Mouse (Mus musculus) gastrocnemius, adult 8-10 months (tissue): ENCODE results near the gene Tead2. TPM values are rescaled to one million over a fixed set of nuclear protein-coding genes. Genes with fewer than 3 reads are reported as not detected.
"Not testable (repeated sequence)": the region's sequence is repeated elsewhere in the genome, so short reads cannot be mapped to it uniquely, and the experiment has no call there.

Experiments
- DNase-seq, 2 experiments: peaks; one replicate each; pipeline ENCODE4 v3.0.0; 2022; ENCODE audit warnings: low spot score in 2 of 2
- total RNA-seq, 4 experiments: library from RNA; stranded (reverse); gene quantifications; 2 replicates each; pipeline ENCODE4 v1.2.4; 2022

Tead2 gene
- total RNA-seq, 4 experiments from 2014 or later = 0.77 to 3.1 (median 1.7) TPM

GRCm38 (mm10) chr7:45228548-45228947 is 13.0 kb downstream of the Tead2 start:
- no peak for DNase-seq

GRCm38 (mm10) chr7:45229046-45229445 is 13.5 kb downstream of the Tead2 start:
- DNase-seq = no peak

- no peak for DNase-seq
These were observed 14.1 kb downstream of the Tead2 start for GRCm38 (mm10) chr7:45229459-45230203.

GRCm38 (mm10) chr7:45231192-45231591 is 15.6 kb downstream of the Tead2 start:
- DNase-seq = no peak

GRCm38 (mm10) chr7:45231941-45232340 is 16.4 kb downstream of the Tead2 start:
- DNase-seq = no peak

- no peak for DNase-seq
These were observed 17.3 kb downstream of the Tead2 start for GRCm38 (mm10) chr7:45232716-45233465.

- DNase-seq = no peak
These were observed 18.2 kb downstream of the Tead2 start for GRCm38 (mm10) chr7:45233580-45234332.

GRCm38 (mm10) chr7:45234333-45234841 is 18.8 kb downstream of the Tead2 start:
- no peak for DNase-seq

GRCm38 (mm10) chr7:45234922-45235571 is 19.5 kb downstream of the Tead2 start:
- no peak for DNase-seq

GRCm38 (mm10) chr7:45235656-45236180 is 20.2 kb downstream of the Tead2 start:
- no peak for DNase-seq

GRCm38 (mm10) chr7:45237747-45238699 is 22.5 kb downstream of the Tead2 start:
- no peak for DNase-seq

GRCm38 (mm10) chr7:45238723-45239496 is 23.4 kb downstream of the Tead2 start, which contains the start of gene Cd37:
Cd37 (minus strand) TSS chr7:45239115.
- no peak for DNase-seq

GRCm38 (mm10) chr7:45240109-45240508 is 24.6 kb downstream of the Tead2 start:
- DNase-seq = no peak

- DNase-seq = no peak
These were observed 25.3 kb downstream of the Tead2 start, which contains the start of gene Slc6a16 for GRCm38 (mm10) chr7:45240633-45241388. Slc6a16 (plus strand) TSS chr7:45241085.

GRCm38 (mm10) chr7:45241389-45241749 is 25.8 kb downstream of the Tead2 start:
- no peak for DNase-seq

- DNase-seq = no peak
These were observed 32.1 kb downstream of the Tead2 start for GRCm38 (mm10) chr7:45247666-45248065.

- no peak for DNase-seq
These were observed 38.3 kb downstream of the Tead2 start for GRCm38 (mm10) chr7:45253806-45254205.

GRCm38 (mm10) chr7:45255822-45256221 is 40.3 kb downstream of the Tead2 start:
- DNase-seq = not testable (repeated sequence)
